Mouse (Mus musculus) forebrain, embryonic 13.5 days (tissue): ENCODE measurements at regions not wholly inside any gene's neighbourhood (a gene's known extent, or its start where the extent isn't known, plus 50 kb on each side); places are given as distances from the start of the nearest gene placed in this dataset.
A peak's percentile ranks its signal among the peaks of the same experiment; 100 is the strongest.

ENCODE experiments used
- ATAC-seq: fragments of 200-750 bp; cut with Nextera tagmentation; 2 replicates; pipeline ENCODE4 v1.8.0; 2017
- H3K27ac ChIP-seq: fragments of 300-500 bp; sonication (generic); 2 replicates; pipeline ENCODE4 v1.5.1; 2015; ENCODE audit warnings: inconsistent platforms, mild to moderate bottlenecking, moderate library complexity
- H3K27me3 ChIP-seq: fragments of 300-500 bp; sonication (generic); 2 replicates; pipeline ENCODE4 v1.6.1; 2015; ENCODE audit warnings: mild to moderate bottlenecking, inconsistent platforms
- H3K36me3 ChIP-seq: fragments of 300-500 bp; sonication (generic); 2 replicates; pipeline ENCODE4 v1.6.1; 2015; ENCODE audit warnings: mild to moderate bottlenecking, inconsistent platforms; ENCODE audit not compliant: poor library complexity, severe bottlenecking
- H3K4me1 ChIP-seq: fragments of 300-500 bp; sonication (generic); 2 replicates; pipeline ENCODE4 v1.6.1; 2015; ENCODE audit warnings: inconsistent platforms
- H3K4me2 ChIP-seq: fragments of 300-500 bp; sonication (generic); 2 replicates; pipeline ENCODE4 v1.6.1; 2015; ENCODE audit warnings: inconsistent platforms, mild to moderate bottlenecking, moderate library complexity
- H3K4me3 ChIP-seq: fragments of 300-500 bp; sonication (generic); 2 replicates; pipeline ENCODE4 v1.5.1; 2015; ENCODE audit warnings: mild to moderate bottlenecking, inconsistent platforms
- H3K9ac ChIP-seq: fragments of 300-500 bp; sonication (generic); 2 replicates; pipeline ENCODE4 v1.6.1; 2015; ENCODE audit warnings: mild to moderate bottlenecking, inconsistent platforms
- H3K9me3 ChIP-seq: fragments of 300-500 bp; sonication (generic); replicated peaks from 2 replicates; pipeline ENCODE4 v1.6.1; 2016; ENCODE audit warnings: inconsistent platforms
- WGBS: fragments of 180-500 bp; shearing (Covaris S2); methylation state at CpG from one replicate; pipeline ENCODE4 v1.1.7; 2015; 5-methylcytosine and 5-hydroxymethylcytosine counted together

GRCm38 (mm10) chr5:46073744-46074143 is 216.3 kb upstream of the Lcorl start:
- ATAC-seq: no peak
- Histone ChIP-seq H3K36me3 (no peaks in the 10 kb centered on the region), H3K27me3 (no peaks in the 10 kb centered on the region), H3K27ac (no peak overlapping the region), H3K4me3 (no peak overlapping the region), H3K4me1 (peaks cover 4% of the 10 kb centered on the region; the same call in 1 of the 2 replicates), H3K4me2 (no peak overlapping the region), H3K9ac (no peak overlapping the region), H3K9me3 (no peaks in the 10 kb centered on the region)
- 96% methylated on average over 1 of the region's 1 CpGs for WGBS

- WGBS: 41% methylated on average over 4 of the region's 4 CpGs
- no peak for ATAC-seq
Observed at GRCm38 (mm10) chr5:46073136-46073535, 215.7 kb upstream of the Lcorl start.

GRCm38 (mm10) chr5:46059910-46060309 is 202.5 kb upstream of the Lcorl start:
- 88% methylated on average over 3 of the region's 3 CpGs for WGBS
- Histone ChIP-seq H3K9me3 (no peaks in the 10 kb centered on the region), H3K27ac (no peak overlapping the region), H3K9ac (no peak overlapping the region), H3K4me2 (no peak overlapping the region), H3K4me1 (peaks cover under 1% of the 10 kb centered on the region), H3K36me3 (no peaks in the 10 kb centered on the region), H3K27me3 (no peaks in the 10 kb centered on the region), H3K4me3 (no peak overlapping the region)
- ATAC-seq: no peak

More at GRCm38 (mm10) chr5:46073136-46073535, 215.7 kb upstream of the Lcorl start:
- H3K4me2 ChIP-seq: no peak overlapping the region
- H3K36me3 ChIP-seq: no peaks in the 10 kb centered on the region
- H3K4me3 ChIP-seq: no peak overlapping the region
- no peaks in the 10 kb centered on the region for H3K27me3 ChIP-seq
- peaks cover 4% of the 10 kb centered on the region; the same call in 1 of the 2 replicates for H3K4me1 ChIP-seq
- no peak overlapping the region for H3K27ac ChIP-seq
- H3K9ac ChIP-seq: no peak overlapping the region
- H3K9me3 ChIP-seq: no peaks in the 10 kb centered on the region

GRCm38 (mm10) chr5:46054850-46055249 is 197.4 kb upstream of the Lcorl start:
- peak overlapping the region; percentile 44; the same call in 1 of the 2 replicates for H3K27ac ChIP-seq
- 0 out of 2 replicates have a peak, but pooled peaks have one; percentile 48 for ATAC-seq

GRCm38 (mm10) chr5:46042684-46043348 is 185.4 kb upstream of the Lcorl start:
- Histone ChIP-seq H3K4me1 (peaks cover 9% of the 10 kb centered on the region), H3K9ac (no peak overlapping the region), H3K27me3 (no peaks in the 10 kb centered on the region), H3K4me3 (no peak overlapping the region), H3K36me3 (no peaks in the 10 kb centered on the region), H3K27ac (no peak overlapping the region), H3K4me2 (no peak overlapping the region), H3K9me3 (no peaks in the 10 kb centered on the region)
- ATAC-seq: peak; percentile 68
- 37% methylated on average over 6 of the region's 6 CpGs for WGBS

More at GRCm38 (mm10) chr5:46054850-46055249, 197.4 kb upstream of the Lcorl start:
- H3K4me3 ChIP-seq: no peak overlapping the region
- WGBS: 85% methylated on average over 2 of the region's 2 CpGs
- peaks cover 15% of the 10 kb centered on the region for H3K4me1 ChIP-seq
- no peak overlapping the region for H3K4me2 ChIP-seq
- H3K27me3 ChIP-seq: no peaks in the 10 kb centered on the region
- no peaks in the 10 kb centered on the region for H3K36me3 ChIP-seq
- H3K9me3 ChIP-seq: no peaks in the 10 kb centered on the region
- H3K9ac ChIP-seq: no peak overlapping the region

GRCm38 (mm10) chr5:46033008-46033676 is 175.7 kb upstream of the Lcorl start:
- WGBS: 45% methylated on average over 8 of the region's 8 CpGs

GRCm38 (mm10) chr5:46032206-46032605 is 174.8 kb upstream of the Lcorl start:
- Histone ChIP-seq H3K27me3 (no peaks in the 10 kb centered on the region), H3K9ac (no peak overlapping the region), H3K4me1 (peaks cover 8% of the 10 kb centered on the region), H3K27ac (no peak overlapping the region), H3K4me3 (no peak overlapping the region), H3K9me3 (no peaks in the 10 kb centered on the region), H3K4me2 (no peak overlapping the region), H3K36me3 (no peaks in the 10 kb centered on the region)
- WGBS: 89% methylated on average over 2 of the region's 2 CpGs
- no peak for ATAC-seq

More at GRCm38 (mm10) chr5:46033008-46033676, 175.7 kb upstream of the Lcorl start:
- Histone ChIP-seq H3K27ac (no peak overlapping the region), H3K27me3 (no peaks in the 10 kb centered on the region), H3K9ac (no peak overlapping the region; the same call in 1 of the 2 replicates), H3K4me3 (no peak overlapping the region), H3K4me2 (peak overlapping the region; percentile 34; the same call in 1 of the 2 replicates), H3K4me1 (peaks cover 8% of the 10 kb centered on the region), H3K36me3 (no peaks in the 10 kb centered on the region), H3K9me3 (no peaks in the 10 kb centered on the region)
- ATAC-seq: peak; percentile 83

- Histone ChIP-seq H3K9ac (no peak overlapping the region), H3K9me3 (no peaks in the 10 kb centered on the region), H3K4me2 (no peak overlapping the region), H3K27ac (no peak overlapping the region), H3K36me3 (no peaks in the 10 kb centered on the region), H3K4me3 (no peak overlapping the region), H3K4me1 (no peaks in the 10 kb centered on the region), H3K27me3 (no peaks in the 10 kb centered on the region)
- no peak for ATAC-seq
- WGBS: 58% methylated on average over 3 of the region's 3 CpGs
Observed at GRCm38 (mm10) chr5:46024138-46024537, 166.7 kb upstream of the Lcorl start.

GRCm38 (mm10) chr5:46023456-46023855 is 166.0 kb upstream of the Lcorl start:
- Histone ChIP-seq H3K9me3 (no peaks in the 10 kb centered on the region), H3K9ac (no peak overlapping the region), H3K4me2 (no peak overlapping the region), H3K36me3 (no peaks in the 10 kb centered on the region), H3K4me3 (no peak overlapping the region), H3K27me3 (no peaks in the 10 kb centered on the region), H3K4me1 (no peaks in the 10 kb centered on the region), H3K27ac (no peak overlapping the region)
- WGBS: 49% methylated on average over 6 of the region's 6 CpGs
- ATAC-seq: no peak

- H3K27me3 ChIP-seq: no peaks in the 10 kb centered on the region
- no peak overlapping the region for H3K27ac ChIP-seq
- H3K4me2 ChIP-seq: no peak overlapping the region
- no peak for ATAC-seq
- WGBS: 81% methylated on average over 7 of the region's 7 CpGs
- H3K4me1 ChIP-seq: no peaks in the 10 kb centered on the region
- no peak overlapping the region for H3K4me3 ChIP-seq
- no peaks in the 10 kb centered on the region for H3K9me3 ChIP-seq
- H3K36me3 ChIP-seq: no peaks in the 10 kb centered on the region
- no peak overlapping the region for H3K9ac ChIP-seq
Observed at GRCm38 (mm10) chr5:46022047-46022422, 164.6 kb upstream of the Lcorl start.

- H3K4me3 ChIP-seq: no peak overlapping the region
- WGBS: 78% methylated on average over 2 of the region's 2 CpGs
- H3K27ac ChIP-seq: no peak overlapping the region
- no peak for ATAC-seq
- no peaks in the 10 kb centered on the region for H3K27me3 ChIP-seq
- H3K36me3 ChIP-seq: no peaks in the 10 kb centered on the region
- no peaks in the 10 kb centered on the region for H3K4me1 ChIP-seq
- no peak overlapping the region for H3K9ac ChIP-seq
- H3K4me2 ChIP-seq: no peak overlapping the region
- no peaks in the 10 kb centered on the region for H3K9me3 ChIP-seq
Observed at GRCm38 (mm10) chr5:46021398-46022046, 164.1 kb upstream of the Lcorl start.

- WGBS: 92% methylated on average over 4 of the region's 4 CpGs
- no peak for ATAC-seq
- H3K27me3 ChIP-seq: no peaks in the 10 kb centered on the region
Observed at GRCm38 (mm10) chr5:46020175-46020574, 162.8 kb upstream of the Lcorl start.

More at GRCm38 (mm10) chr5:46020175-46020574, 162.8 kb upstream of the Lcorl start:
- no peak overlapping the region for H3K9ac ChIP-seq
- H3K4me2 ChIP-seq: no peak overlapping the region
- H3K36me3 ChIP-seq: no peaks in the 10 kb centered on the region
- no peaks in the 10 kb centered on the region for H3K4me1 ChIP-seq
- H3K27ac ChIP-seq: no peak overlapping the region
- no peaks in the 10 kb centered on the region for H3K9me3 ChIP-seq
- H3K4me3 ChIP-seq: no peak overlapping the region
